Mouse (Mus musculus) liver, embryonic 11.5 days (tissue): ENCODE data around the gene Duxf3. TPM values are rescaled to one million over a fixed set of nuclear protein-coding genes. Genes with fewer than 3 reads are reported as not detected.

Experiments used
- ATAC-seq: fragments of 200-750 bp; cut with Nextera tagmentation; replicated peaks from 2 replicates; pipeline ENCODE4 v1.8.0; 2017; ENCODE audit warnings: moderate number of reproducible peaks, mild to moderate bottlenecking, moderate TSS enrichment, moderate library complexity; ENCODE audit not compliant: low FRiP score
- DNase-seq: peaks from one replicate; pipeline ENCODE4 v3.0.0-alpha.2; 2017; ENCODE audit warnings: low spot score
- H3K27ac ChIP-seq: fragments of 300-500 bp; sonication (generic); 2 replicates; pipeline ENCODE4 v1.5.1; 2014; ENCODE audit warnings: mild to moderate bottlenecking, low read depth, low read length, control low read depth
- H3K27me3 ChIP-seq: fragments of 300-500 bp; sonication (generic); replicated peaks from 2 replicates; pipeline ENCODE4 v1.6.1; 2014; ENCODE audit warnings: low read length, mixed read lengths; ENCODE audit not compliant: control insufficient read depth, insufficient read depth
- H3K36me3 ChIP-seq: fragments of 300-500 bp; sonication (generic); 2 replicates; pipeline ENCODE4 v1.6.1; 2014; ENCODE audit warnings: mild to moderate bottlenecking, low read length, moderate library complexity, mixed read lengths; ENCODE audit not compliant: control insufficient read depth, insufficient read depth
- H3K4me1 ChIP-seq: fragments of 300-500 bp; sonication (generic); replicated peaks from 2 replicates; pipeline ENCODE4 v1.6.1; 2014; ENCODE audit warnings: low read length, mixed read lengths; ENCODE audit not compliant: control insufficient read depth, insufficient read depth
- H3K4me2 ChIP-seq: fragments of 300-500 bp; sonication (generic); 2 replicates; pipeline ENCODE4 v1.6.1; 2014; ENCODE audit warnings: mild to moderate bottlenecking, control low read depth, moderate library complexity
- H3K4me3 ChIP-seq: fragments of 300-500 bp; sonication (generic); 2 replicates; pipeline ENCODE4 v1.5.1; 2014; ENCODE audit warnings: low read depth, low read length, control low read depth
- H3K9ac ChIP-seq: fragments of 300-500 bp; sonication (generic); 2 replicates; pipeline ENCODE4 v1.6.1; 2014; ENCODE audit warnings: low read depth, low read length, control low read depth
- H3K9me3 ChIP-seq: fragments of 300-500 bp; sonication (generic); 2 replicates; pipeline ENCODE4 v1.6.1; 2016; ENCODE audit warnings: low read length, inconsistent platforms, mixed read lengths; ENCODE audit not compliant: control insufficient read depth
- WGBS: fragments of 180-500 bp; shearing (Covaris S2); extraction: QIAGEN DNeasy Blood & Tissue Kit; methylation state at CpG from one replicate; pipeline ENCODE4 v1.1.7; 2014; 5-methylcytosine and 5-hydroxymethylcytosine counted together
- polyA plus RNA-seq: library from polyadenylated mRNA; unstranded; fragments of >200 nt; fragmentation: Nextera tagmentation; extraction: Ambion mirVana; gene quantifications from 2 replicates; pipeline ENCODE4 v1.2.1, GENCODE M21; 2014

Gene Duxf3
- polyA plus RNA-seq, 1 experiment from 2014 or later = not detected

DNA sequence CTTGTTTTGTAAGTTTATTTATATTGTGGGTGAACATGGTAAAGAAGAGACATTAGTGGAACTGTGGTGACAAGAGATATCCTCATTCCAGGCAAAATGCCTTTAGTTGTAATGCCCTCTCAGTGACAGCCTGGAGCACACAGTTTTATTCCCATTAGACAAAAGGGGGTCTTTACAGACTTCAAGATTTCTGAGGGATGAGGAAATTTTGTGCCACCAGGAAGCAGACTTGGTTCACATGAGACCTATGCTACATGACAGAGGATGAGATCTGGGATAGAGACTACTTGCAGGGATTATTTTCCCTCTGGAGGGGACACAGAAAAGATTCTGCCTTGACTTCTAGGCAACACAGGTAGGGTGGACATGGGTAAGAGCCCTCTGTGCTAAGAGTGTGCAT is 18.0 kb downstream of the Duxf3 start:
- DNase-seq = no peak
- Histone ChIP-seq H3K9ac (no peak overlapping the region), H3K36me3 (no peaks in the 10 kb centered on the region), H3K4me2 (no peak overlapping the region), H3K4me1 (no peaks in the 10 kb centered on the region), H3K4me3 (no peak overlapping the region), H3K27ac (no peak overlapping the region), H3K27me3 (no peaks in the 10 kb centered on the region), H3K9me3 (no peaks in the 10 kb centered on the region)
- no peak for ATAC-seq

GRCm38 (mm10) chr10:58212230-58212629 is 20.2 kb downstream of the Duxf3 start:
- ATAC-seq = no peak
- H3K9ac ChIP-seq = no peak overlapping the region
- no peaks in the 10 kb centered on the region for H3K27me3 ChIP-seq
- H3K36me3 ChIP-seq = no peaks in the 10 kb centered on the region
- DNase-seq = no peak
- no peak overlapping the region for H3K4me3 ChIP-seq
- 68% methylated on average over 7 of the region's 7 CpGs for whole genome bisulfite sequencing
- H3K9me3 ChIP-seq = no peaks in the 10 kb centered on the region
- no peak overlapping the region for H3K27ac ChIP-seq
- H3K4me1 ChIP-seq = no peaks in the 10 kb centered on the region
- no peak overlapping the region for H3K4me2 ChIP-seq

DNA sequence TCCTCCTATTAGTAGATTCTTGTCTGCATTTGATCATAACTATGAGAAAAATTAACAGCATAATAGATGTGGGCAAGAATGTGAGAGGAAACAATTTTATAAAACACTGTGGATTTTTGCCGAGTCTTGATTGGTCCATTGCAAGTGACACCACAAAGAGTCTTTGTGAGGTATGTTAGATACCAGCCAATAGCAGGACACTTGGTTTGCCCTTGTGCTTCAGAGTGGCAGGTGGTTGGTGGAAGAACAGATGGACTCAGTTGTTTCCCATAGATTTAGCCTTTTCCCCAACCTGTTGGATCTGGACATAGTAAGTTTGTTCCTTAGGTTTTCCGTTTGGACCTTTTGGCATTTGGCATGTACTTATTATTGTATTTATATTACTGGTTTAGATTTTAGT is 21.3 kb downstream of the Duxf3 start:
- H3K9ac ChIP-seq = no peak overlapping the region
- H3K4me3 ChIP-seq = no peak overlapping the region
- no peak for DNase-seq
- 0 out of 2 replicates have a peak, but pooled peaks cover 2% of the 10 kb centered on the region for H3K9me3 ChIP-seq
- no peak for ATAC-seq
- no peaks in the 10 kb centered on the region for H3K4me1 ChIP-seq
- 86% methylated on average over 2 of the region's 2 CpGs for WGBS
- H3K27me3 ChIP-seq = no peaks in the 10 kb centered on the region
- H3K27ac ChIP-seq = no peak overlapping the region
- no peaks in the 10 kb centered on the region for H3K36me3 ChIP-seq
- no peak overlapping the region for H3K4me2 ChIP-seq

GRCm38 (mm10) chr10:58210514-58210913 is 22.0 kb downstream of the Duxf3 start:
- no peak overlapping the region for H3K27ac ChIP-seq
- no peaks in the 10 kb centered on the region for H3K36me3 ChIP-seq
- H3K27me3 ChIP-seq = no peaks in the 10 kb centered on the region
- H3K4me2 ChIP-seq = no peak overlapping the region
- WGBS = 58% methylated on average over 1 of the region's 1 CpGs
- no peak overlapping the region for H3K9ac ChIP-seq
- no peak overlapping the region for H3K4me3 ChIP-seq
- H3K4me1 ChIP-seq = no peaks in the 10 kb centered on the region
- DNase-seq = no peak
- 0 out of 2 replicates have a peak, but pooled peaks cover 2% of the 10 kb centered on the region for H3K9me3 ChIP-seq
- no peak for ATAC-seq

GRCm38 (mm10) chr10:58209710-58210467 is 22.6 kb downstream of the Duxf3 start:
- DNase-seq = no peak
- Histone ChIP-seq H3K9ac (no peak overlapping the region), H3K4me3 (no peak overlapping the region), H3K36me3 (no peaks in the 10 kb centered on the region), H3K4me2 (no peak overlapping the region), H3K4me1 (no peaks in the 10 kb centered on the region), H3K27me3 (no peaks in the 10 kb centered on the region), H3K27ac (no peak overlapping the region), H3K9me3 (0 out of 2 replicates have a peak, but pooled peaks cover 2% of the 10 kb centered on the region)
- WGBS = 58% methylated on average over 2 of the region's 2 CpGs
- ATAC-seq = no peak

DNA sequence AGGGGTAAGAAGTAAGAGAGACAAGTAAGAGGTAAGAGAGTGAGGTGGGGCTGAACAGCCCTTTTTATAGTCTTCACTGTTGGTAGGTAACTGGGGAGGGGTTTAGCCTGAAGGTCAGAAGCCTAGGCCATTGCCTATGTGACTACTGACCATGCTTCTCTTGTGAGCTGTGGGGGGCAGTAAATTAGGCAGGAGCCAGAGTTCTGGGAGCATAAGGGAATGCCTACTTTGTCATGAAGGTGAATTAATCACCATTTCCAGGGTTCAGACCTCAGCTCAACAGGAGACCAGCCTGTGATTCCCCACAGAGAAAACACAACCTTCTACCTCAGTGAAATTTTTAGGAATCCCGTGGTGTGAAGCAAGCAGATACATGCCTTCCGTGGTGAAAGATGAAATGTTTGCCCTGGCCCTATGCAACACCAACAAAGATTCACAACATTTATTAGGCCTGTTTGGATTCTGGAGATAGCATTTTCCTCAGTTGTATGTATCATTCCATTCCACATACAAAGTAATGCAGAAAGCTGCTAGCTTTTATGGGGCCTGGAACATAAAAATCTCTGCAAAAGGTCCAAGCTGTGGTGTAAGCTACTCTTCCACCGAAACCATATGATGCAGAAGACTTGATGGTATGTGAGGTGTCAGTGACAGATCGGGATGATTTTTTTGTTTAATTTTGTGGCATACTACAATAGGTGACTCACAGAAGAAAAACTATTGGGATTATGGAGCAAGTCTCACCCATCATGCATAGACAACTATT is 25.7 kb downstream of the Duxf3 start:
- DNase-seq (no peak), ATAC-seq (no peak)
- no peak overlapping the region for H3K27ac ChIP-seq
- H3K36me3 ChIP-seq = no peaks in the 10 kb centered on the region
- 72% methylated on average over 4 of the region's 4 CpGs for WGBS
- no peak overlapping the region for H3K4me3 ChIP-seq
- no peak overlapping the region for H3K9ac ChIP-seq
- H3K4me2 ChIP-seq = no peak overlapping the region
- H3K9me3 ChIP-seq = 0 out of 2 replicates have a peak, but pooled peaks cover 2% of the 10 kb centered on the region
- no peaks in the 10 kb centered on the region for H3K4me1 ChIP-seq
- H3K27me3 ChIP-seq = no peaks in the 10 kb centered on the region

DNA sequence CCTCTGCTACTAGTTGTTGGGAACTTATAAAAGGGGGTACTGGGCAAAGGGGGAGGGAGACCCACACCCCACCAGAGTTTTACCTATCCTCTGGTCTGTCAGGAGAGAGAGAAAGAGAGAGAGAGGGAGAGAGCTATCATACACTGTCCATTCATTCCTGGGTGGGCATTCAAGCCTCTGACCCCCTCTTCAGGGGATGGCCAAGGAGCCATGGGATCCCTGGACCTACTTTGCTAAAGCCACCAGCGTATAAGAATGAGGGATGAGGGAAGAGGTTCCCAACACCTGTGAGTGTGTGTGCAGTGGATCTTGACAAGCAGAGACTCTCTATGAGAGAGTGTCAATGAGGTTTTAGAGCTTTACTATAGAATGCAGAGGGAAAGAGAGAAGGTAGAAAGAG is 26.5 kb downstream of the Duxf3 start:
- ATAC-seq = no peak
- Histone ChIP-seq H3K9me3 (0 out of 2 replicates have a peak, but pooled peaks cover 2% of the 10 kb centered on the region), H3K9ac (no peak overlapping the region), H3K4me2 (no peak overlapping the region), H3K27me3 (no peaks in the 10 kb centered on the region), H3K27ac (no peak overlapping the region), H3K36me3 (no peaks in the 10 kb centered on the region), H3K4me1 (no peaks in the 10 kb centered on the region), H3K4me3 (no peak overlapping the region)
- 41% methylated on average over 1 of the region's 1 CpGs for whole genome bisulfite sequencing
- DNase-seq = no peak
